Mouse (Mus musculus) lung, postnatal 0 days (tissue): ENCODE results near the gene Muc3. TPM values are rescaled to one million over a fixed set of nuclear protein-coding genes. Genes with fewer than 3 reads are reported as not detected.

Source experiments
- ATAC-seq: fragments of 200-750 bp; cut with Nextera tagmentation; 2 replicates; pipeline ENCODE4 v1.8.0; 2017; ENCODE audit warnings: moderate library complexity
- DNase-seq: peaks from one replicate; pipeline ENCODE4 v3.0.0-alpha.2; 2016; ENCODE audit warnings: low spot score
- H3K27ac ChIP-seq: fragments of 300-500 bp; sonication (generic); 2 replicates; pipeline ENCODE4 v1.5.1; 2014; ENCODE audit warnings: antibody characterized with exemption, mild to moderate bottlenecking, low read length, mixed read lengths
- H3K27me3 ChIP-seq: fragments of 300-500 bp; sonication (generic); replicated peaks from 2 replicates; pipeline ENCODE4 v1.6.1; 2014; ENCODE audit warnings: low read length, mixed read lengths; ENCODE audit not compliant: insufficient read depth
- H3K36me3 ChIP-seq: fragments of 300-500 bp; sonication (generic); 2 replicates; pipeline ENCODE4 v1.6.1; 2014; ENCODE audit warnings: low read length, mixed read lengths; ENCODE audit not compliant: insufficient read depth
- H3K4me1 ChIP-seq: fragments of 300-500 bp; sonication (generic); 2 replicates; pipeline ENCODE4 v1.6.1; 2014; ENCODE audit warnings: antibody characterized with exemption, low read depth, low read length, mixed read lengths; ENCODE audit not compliant: insufficient read depth
- H3K4me2 ChIP-seq: fragments of 300-500 bp; sonication (generic); replicated peaks from 2 replicates; pipeline ENCODE4 v1.6.1; 2014; ENCODE audit warnings: low read depth, mild to moderate bottlenecking, low read length, moderate library complexity, mixed read lengths
- H3K4me3 ChIP-seq: fragments of 300-500 bp; sonication (generic); 2 replicates; pipeline ENCODE4 v1.5.1; 2014; ENCODE audit warnings: low read depth, low read length
- H3K9ac ChIP-seq: fragments of 300-500 bp; sonication (generic); replicated peaks from 2 replicates; pipeline ENCODE4 v1.6.1; 2014; ENCODE audit warnings: low read depth, mild to moderate bottlenecking
- H3K9me3 ChIP-seq: fragments of 300-500 bp; sonication (generic); 2 replicates; pipeline ENCODE4 v1.6.1; 2016; ENCODE audit warnings: low read length, mixed read lengths
- CTCF ChIP-seq: IDR thresholded peaks from 2 replicates; pipeline ENCODE4 v1.5.1; 2016; ENCODE audit warnings: antibody characterized with exemption, mild to moderate bottlenecking
- EP300 ChIP-seq: IDR thresholded peaks from 2 replicates; pipeline ENCODE4 v1.6.1; 2016; ENCODE audit warnings: antibody characterized with exemption, mild to moderate bottlenecking, control low read depth
- WGBS: fragments of 180-500 bp; shearing (Covaris S2); extraction: QIAGEN DNeasy Blood & Tissue Kit; methylation state at CpG from one replicate; pipeline ENCODE4 v1.1.7; 2014; 5-methylcytosine and 5-hydroxymethylcytosine counted together
- polyA plus RNA-seq: library from polyadenylated mRNA; unstranded; fragments of >200 nt; fragmentation: Nextera tagmentation; extraction: Ambion mirVana; gene quantifications from 2 replicates; pipeline ENCODE4 v1.2.1, GENCODE M21; 2015

The Muc3 gene
- polyA plus RNA-seq, 1 experiment from 2014 or later = not detected

DNA sequence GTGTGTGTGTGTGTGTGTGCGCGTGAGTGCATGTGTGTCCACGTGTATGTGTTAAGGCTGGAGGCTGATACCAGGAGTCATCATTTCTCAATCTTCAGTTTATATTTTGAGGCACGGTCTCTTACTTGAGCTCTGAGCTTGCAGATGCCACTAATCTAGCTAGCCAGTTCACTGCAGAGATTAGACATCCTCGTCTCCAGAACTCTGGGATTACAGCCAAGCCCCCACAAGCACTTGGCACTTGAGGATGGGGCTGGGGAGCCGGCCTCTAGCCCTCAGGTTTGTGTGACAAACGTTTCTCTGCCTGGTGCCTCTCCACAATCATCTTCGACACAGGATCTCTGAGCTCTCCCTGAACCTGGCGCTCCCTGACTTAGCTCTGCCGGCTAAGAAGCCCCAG, 58.3 kb downstream of the Muc3 start:
- Histone ChIP-seq H3K4me3 (no peak overlapping the region), H3K9me3 (no peaks in the 10 kb centered on the region), H3K9ac (no peak overlapping the region), H3K27me3 (no peaks in the 10 kb centered on the region), H3K4me1 (0 out of 2 replicates have a peak, but pooled peaks cover 2% of the 10 kb centered on the region), H3K27ac (no peak overlapping the region), H3K36me3 (no peaks in the 10 kb centered on the region), H3K4me2 (no peak overlapping the region)
- WGBS = 54% methylated on average over 10 of the region's 10 CpGs
- no peak for TF ChIP-seq CTCF
- no peak for TF ChIP-seq EP300
- no peak for ATAC-seq
- DNase-seq = no peak

DNA sequence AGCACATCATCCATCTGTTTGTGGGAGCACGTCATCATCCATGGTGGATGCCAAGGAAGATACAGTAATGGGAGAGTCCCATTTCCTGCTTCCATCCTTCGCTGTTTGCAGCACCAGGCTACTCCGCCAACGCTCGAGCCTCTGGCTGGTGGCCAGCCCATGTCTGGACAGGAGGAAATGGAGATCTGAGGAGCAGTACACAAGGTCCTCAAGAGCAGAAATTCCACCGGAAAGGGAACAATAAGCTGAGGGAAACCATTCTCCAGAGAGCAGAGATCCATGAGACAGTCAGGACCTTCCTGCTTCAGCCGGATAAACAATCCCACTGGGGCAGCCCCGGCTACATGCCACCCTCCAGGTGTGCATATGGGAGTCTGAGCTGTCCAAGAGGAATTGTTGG, 61.7 kb downstream of the Muc3 start:
- H3K36me3 ChIP-seq = no peaks in the 10 kb centered on the region
- H3K4me2 ChIP-seq = no peak overlapping the region
- H3K9ac ChIP-seq = no peak overlapping the region
- DNase-seq (peak; percentile 80), ATAC-seq (peak; percentile 91)
- no peak overlapping the region for H3K27ac ChIP-seq
- no peaks in the 10 kb centered on the region for H3K27me3 ChIP-seq
- H3K9me3 ChIP-seq = no peaks in the 10 kb centered on the region
- TF ChIP-seq CTCF = no peak
- TF ChIP-seq EP300 = peak; percentile 97
- 51% methylated on average over 8 of the region's 8 CpGs for WGBS
- no peaks in the 10 kb centered on the region for H3K4me1 ChIP-seq
- H3K4me3 ChIP-seq = no peak overlapping the region

DNA sequence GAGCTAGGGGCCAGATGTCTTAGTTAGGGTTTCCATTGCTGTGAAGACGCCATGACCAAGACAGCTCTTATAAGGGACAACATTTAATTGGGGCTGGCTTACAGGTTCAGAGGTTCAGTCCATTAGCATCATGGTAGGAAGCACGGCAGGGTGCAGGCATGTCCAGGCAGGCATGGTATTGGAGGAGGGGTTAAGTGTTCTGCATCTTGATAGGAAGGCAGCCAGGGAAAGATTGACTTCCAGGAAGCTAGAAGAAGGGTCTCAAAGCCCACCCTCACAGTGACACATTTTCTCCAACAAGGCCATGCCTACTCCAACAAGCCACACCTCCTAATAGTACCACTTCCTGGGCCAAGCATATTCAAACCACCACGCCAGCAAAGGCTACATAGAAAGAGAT, 63.4 kb downstream of the Muc3 start:
- no peaks in the 10 kb centered on the region for H3K4me1 ChIP-seq
- no peak for TF ChIP-seq CTCF
- no peak for TF ChIP-seq EP300
- WGBS = 80% methylated on average over 3 of the region's 3 CpGs
- DNase-seq (no peak), ATAC-seq (no peak)
- H3K4me2 ChIP-seq = no peak overlapping the region
- H3K9ac ChIP-seq = no peak overlapping the region
- no peak overlapping the region for H3K27ac ChIP-seq
- no peaks in the 10 kb centered on the region for H3K36me3 ChIP-seq
- H3K9me3 ChIP-seq = no peaks in the 10 kb centered on the region
- no peaks in the 10 kb centered on the region for H3K27me3 ChIP-seq
- H3K4me3 ChIP-seq = no peak overlapping the region

DNA sequence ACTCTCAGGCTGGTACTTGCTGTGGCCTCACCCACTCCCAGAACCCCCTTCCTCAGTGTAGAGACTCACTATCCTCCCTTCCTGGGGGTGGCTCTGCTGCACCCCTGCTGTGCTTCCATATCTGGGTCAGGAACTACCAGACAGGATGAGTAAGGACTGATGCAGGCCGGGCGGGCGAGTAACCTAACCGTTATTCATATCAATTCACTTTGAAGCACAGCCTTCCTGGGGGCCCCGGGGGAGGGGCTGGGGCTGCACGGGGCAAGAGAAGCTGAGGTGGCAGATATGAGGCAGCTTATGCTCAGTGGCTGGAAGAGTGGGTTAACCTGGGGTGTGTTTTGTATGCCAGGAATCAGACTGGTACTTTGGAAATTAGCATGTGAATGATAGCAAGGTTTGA, 64.1 kb downstream of the Muc3 start:
- DNase-seq = no peak
- Histone ChIP-seq H3K4me1 (no peaks in the 10 kb centered on the region), H3K36me3 (no peaks in the 10 kb centered on the region), H3K4me3 (no peak overlapping the region), H3K9me3 (no peaks in the 10 kb centered on the region), H3K27ac (no peak overlapping the region), H3K27me3 (no peaks in the 10 kb centered on the region), H3K4me2 (no peak overlapping the region), H3K9ac (no peak overlapping the region)
- 79% methylated on average over 6 of the region's 6 CpGs for WGBS
- no peak for ATAC-seq
- TF ChIP-seq CTCF = no peak
- TF ChIP-seq EP300 = no peak

Other genes starting within 250 kb of the Muc3 start
- 41.9 and 53.5 TPM in 2 replicates for gene Ift22, start 241.2 kb downstream of the Muc3 start, polyA plus RNA-seq
- 318 and 358 TPM in 2 replicates for gene Fis1, start 196.0 kb downstream of the Muc3 start, polyA plus RNA-seq
- 10.5 and 11.9 TPM in 2 replicates for gene Cldn15, start 182.7 kb downstream of the Muc3 start, polyA plus RNA-seq
- gene Plod3, start 162.3 kb downstream of the Muc3 start, polyA plus RNA-seq = 38.3 and 41.7 TPM in 2 replicates
- gene Znhit1, start 161.3 kb downstream of the Muc3 start, polyA plus RNA-seq = 80.8 and 83.9 TPM in 2 replicates
- gene Vgf, start 122.9 kb downstream of the Muc3 start, polyA plus RNA-seq = 0.12 and 0.19 TPM in 2 replicates
- gene Ap1s1, start 103.2 kb downstream of the Muc3 start, polyA plus RNA-seq = 112 and 125 TPM in 2 replicates
- gene Serpine1, start 77.1 kb downstream of the Muc3 start, polyA plus RNA-seq = 0.88 and 1.1 TPM in 2 replicates
- 13.4 and 16.4 TPM in 2 replicates for gene Trim56, start 33.1 kb downstream of the Muc3 start, polyA plus RNA-seq
- not detected in 2 replicates for gene Muc3a, start 63.1 kb upstream of the Muc3 start, polyA plus RNA-seq
- 0.92 and 1.2 TPM in 2 replicates for gene Ache, start 138.2 kb upstream of the Muc3 start, polyA plus RNA-seq
- gene Ufsp1, start 145.3 kb upstream of the Muc3 start, polyA plus RNA-seq = 4.7 and 7.2 TPM in 2 replicates
- gene Srrt, start 158.4 kb upstream of the Muc3 start, polyA plus RNA-seq = 30.9 and 32.7 TPM in 2 replicates
- gene Trip6, start 165.1 kb upstream of the Muc3 start, polyA plus RNA-seq = 45.8 and 50.1 TPM in 2 replicates
- 8.2 TPM in 2 replicates for gene Slc12a9, start 184.3 kb upstream of the Muc3 start, polyA plus RNA-seq
- 30.9 and 33.2 TPM in 2 replicates for gene Ephb4, start 200.8 kb upstream of the Muc3 start, polyA plus RNA-seq